Mouse (Mus musculus) bone marrow macrophage, adult 2 months (primary cell): ENCODE measurements around the gene Mb21d2.

Experiments used
- CTCF ChIP-seq: IDR thresholded peaks from 2 replicates; pipeline ENCODE4 v1.5.1; 2012; ENCODE audit warnings: low read depth, mild to moderate bottlenecking, low read length, moderate library complexity
- POLR2A ChIP-seq: IDR thresholded peaks from 2 replicates; pipeline ENCODE4 v1.6.1; 2012; ENCODE audit warnings: mild to moderate bottlenecking, low read depth, low read length, borderline replicate concordance

DNA sequence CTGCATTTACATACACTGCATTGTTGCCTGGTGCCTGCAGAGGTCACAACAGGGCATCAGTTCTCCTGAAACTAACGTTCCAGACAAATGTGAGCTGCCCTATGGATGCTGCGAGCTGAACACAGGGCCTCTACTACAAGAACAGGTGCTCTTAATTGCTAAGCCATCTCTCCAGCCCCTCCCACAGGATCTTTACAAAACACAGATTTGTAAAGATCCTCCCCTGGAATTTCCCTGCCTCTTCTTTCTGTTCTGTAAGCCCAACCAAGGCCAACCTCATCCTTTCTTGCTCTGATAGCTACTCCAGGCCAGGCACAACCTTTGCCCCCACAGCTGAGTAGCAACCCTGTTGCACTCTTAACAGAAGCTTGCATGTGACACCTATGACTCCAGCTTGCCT lies 1.7 kb upstream of the Mb21d2 start:
- no peak for TF ChIP-seq POLR2A
- TF ChIP-seq CTCF = no peak
